Mouse (Mus musculus): ENCODE results near the gene AI467606. TPM values are rescaled to one million over a fixed set of nuclear protein-coding genes. Genes with fewer than 3 reads are reported as not detected.
"Not testable (repeated sequence)": the region's sequence is repeated elsewhere in the genome, so short reads cannot be mapped to it uniquely, and the experiment has no call there.

Gene AI467606
- polyA plus RNA-seq, 1 experiment from 2014 or later = 1.4 TPM

- Histone ChIP-seq H3K4me3 (ENCODE audit: low read depth, low read length) (no peak overlapping the region), H3K4me1 (ENCODE audit: control insufficient read depth, insufficient read depth, low read length) (no peaks in the 10 kb centered on the region), H3K27me3 (ENCODE audit: control insufficient read depth, insufficient read depth, low read length) (no peaks in the 10 kb centered on the region), H3K27ac (ENCODE audit: low read depth, low read length) (no peak overlapping the region), H3K9me3 (ENCODE audit: control insufficient read depth, low read length) (no peaks in the 10 kb centered on the region), H3K9ac (replicated peaks; ENCODE audit: low read depth, low read length) (no peak overlapping the region), H3K36me3 (ENCODE audit: control insufficient read depth, insufficient read depth, low read length) (no peaks in the 10 kb centered on the region), H3K4me2 (ENCODE audit: low read depth, low read length) (no peak overlapping the region)
- no peak for ATAC-seq (ENCODE audit: low read depth)
- 85% methylated on average over 3 of the region's 3 CpGs for WGBS
These were observed 13.5 kb upstream of the AI467606 start for GRCm38 (mm10) chr7:127077692-127078091.

- Histone ChIP-seq H3K27me3 (ENCODE audit: control insufficient read depth, insufficient read depth, low read length) (no peaks in the 10 kb centered on the region), H3K9me3 (ENCODE audit: control insufficient read depth, low read length) (no peaks in the 10 kb centered on the region), H3K36me3 (ENCODE audit: control insufficient read depth, insufficient read depth, low read length) (no peaks in the 10 kb centered on the region), H3K4me1 (ENCODE audit: control insufficient read depth, insufficient read depth, low read length) (no peaks in the 10 kb centered on the region), H3K4me3 (ENCODE audit: low read depth, low read length) (no peak overlapping the region), H3K9ac (replicated peaks; ENCODE audit: low read depth, low read length) (no peak overlapping the region), H3K27ac (ENCODE audit: low read depth, low read length) (no peak overlapping the region), H3K4me2 (ENCODE audit: low read depth, low read length) (no peak overlapping the region)
- no peak for ATAC-seq (ENCODE audit: low read depth)
- 60% methylated on average over 3 of the region's 3 CpGs for WGBS
These were observed 11.1 kb upstream of the AI467606 start for GRCm38 (mm10) chr7:127080045-127080444.

GRCm38 (mm10) chr7:127082271-127082670, 8.9 kb upstream of the AI467606 start:
- no peak overlapping the region for H3K4me2 ChIP-seq (ENCODE audit: low read depth, low read length)
- no peak overlapping the region for H3K4me3 ChIP-seq (ENCODE audit: low read depth, low read length)
- H3K9me3 ChIP-seq (ENCODE audit: control insufficient read depth, low read length) = no peaks in the 10 kb centered on the region
- 83% methylated on average over 8 of the region's 8 CpGs for WGBS
- no peak for ATAC-seq (ENCODE audit: low read depth)
- no peaks in the 10 kb centered on the region for H3K4me1 ChIP-seq (ENCODE audit: control insufficient read depth, insufficient read depth, low read length)
- H3K27ac ChIP-seq (ENCODE audit: low read depth, low read length) = no peak overlapping the region
- no peaks in the 10 kb centered on the region for H3K27me3 ChIP-seq (ENCODE audit: control insufficient read depth, insufficient read depth, low read length)
- no peak overlapping the region for H3K9ac ChIP-seq (replicated peaks; ENCODE audit: low read depth, low read length)
- no peaks in the 10 kb centered on the region for H3K36me3 ChIP-seq (ENCODE audit: control insufficient read depth, insufficient read depth, low read length)

- 57% methylated on average over 2 of the region's 2 CpGs for WGBS
These were observed 8.2 kb upstream of the AI467606 start for GRCm38 (mm10) chr7:127082995-127083394.

GRCm38 (mm10) chr7:127083689-127084088, 7.5 kb upstream of the AI467606 start:
- H3K27me3 ChIP-seq (ENCODE audit: control insufficient read depth, insufficient read depth, low read length) = no peaks in the 10 kb centered on the region

More at GRCm38 (mm10) chr7:127082995-127083394, 8.2 kb upstream of the AI467606 start:
- Histone ChIP-seq H3K9ac (replicated peaks; ENCODE audit: low read depth, low read length) (no peak overlapping the region), H3K4me2 (ENCODE audit: low read depth, low read length) (no peak overlapping the region), H3K9me3 (ENCODE audit: control insufficient read depth, low read length) (no peaks in the 10 kb centered on the region), H3K4me1 (ENCODE audit: control insufficient read depth, insufficient read depth, low read length) (no peaks in the 10 kb centered on the region), H3K27me3 (ENCODE audit: control insufficient read depth, insufficient read depth, low read length) (no peaks in the 10 kb centered on the region), H3K36me3 (ENCODE audit: control insufficient read depth, insufficient read depth, low read length) (no peaks in the 10 kb centered on the region), H3K27ac (ENCODE audit: low read depth, low read length) (no peak overlapping the region), H3K4me3 (ENCODE audit: low read depth, low read length) (no peak overlapping the region)
- no peak for ATAC-seq (ENCODE audit: low read depth)

GRCm38 (mm10) chr7:127084794-127085193, 6.4 kb upstream of the AI467606 start:
- Histone ChIP-seq H3K4me3 (ENCODE audit: low read depth, low read length) (no peak overlapping the region), H3K4me2 (ENCODE audit: low read depth, low read length) (no peak overlapping the region), H3K27ac (ENCODE audit: low read depth, low read length) (no peak overlapping the region), H3K36me3 (ENCODE audit: control insufficient read depth, insufficient read depth, low read length) (no peaks in the 10 kb centered on the region), H3K4me1 (ENCODE audit: control insufficient read depth, insufficient read depth, low read length) (no peaks in the 10 kb centered on the region), H3K9ac (replicated peaks; ENCODE audit: low read depth, low read length) (no peak overlapping the region), H3K27me3 (ENCODE audit: control insufficient read depth, insufficient read depth, low read length) (no peaks in the 10 kb centered on the region), H3K9me3 (ENCODE audit: control insufficient read depth, low read length) (no peaks in the 10 kb centered on the region)
- no peak for ATAC-seq (ENCODE audit: low read depth)
- WGBS = 92% methylated on average over 2 of the region's 2 CpGs

More at GRCm38 (mm10) chr7:127083689-127084088, 7.5 kb upstream of the AI467606 start:
- no peak for ATAC-seq (ENCODE audit: low read depth)
- H3K9me3 ChIP-seq (ENCODE audit: control insufficient read depth, low read length) = no peaks in the 10 kb centered on the region
- no peak overlapping the region for H3K9ac ChIP-seq (replicated peaks; ENCODE audit: low read depth, low read length)
- no peaks in the 10 kb centered on the region for H3K4me1 ChIP-seq (ENCODE audit: control insufficient read depth, insufficient read depth, low read length)
- H3K4me2 ChIP-seq (ENCODE audit: low read depth, low read length) = no peak overlapping the region
- H3K36me3 ChIP-seq (ENCODE audit: control insufficient read depth, insufficient read depth, low read length) = no peaks in the 10 kb centered on the region
- no peak overlapping the region for H3K4me3 ChIP-seq (ENCODE audit: low read depth, low read length)
- 87% methylated on average over 4 of the region's 4 CpGs for WGBS
- no peak overlapping the region for H3K27ac ChIP-seq (ENCODE audit: low read depth, low read length)

GRCm38 (mm10) chr7:127085751-127086150, 5.4 kb upstream of the AI467606 start:
- not testable (repeated sequence) for H3K4me3 ChIP-seq (ENCODE audit: low read depth, low read length); ATAC-seq (ENCODE audit: low read depth); H3K4me2 ChIP-seq (ENCODE audit: low read depth, low read length); H3K27ac ChIP-seq (ENCODE audit: low read depth, low read length); H3K4me1 ChIP-seq (ENCODE audit: control insufficient read depth, insufficient read depth, low read length); H3K36me3 ChIP-seq (ENCODE audit: control insufficient read depth, insufficient read depth, low read length); H3K9ac ChIP-seq (replicated peaks; ENCODE audit: low read depth, low read length); H3K27me3 ChIP-seq (ENCODE audit: control insufficient read depth, insufficient read depth, low read length); H3K9me3 ChIP-seq (ENCODE audit: control insufficient read depth, low read length)
- 65% methylated on average over 6 of the region's 6 CpGs for WGBS

- not testable (repeated sequence) for ATAC-seq (ENCODE audit: low read depth); H3K4me3 ChIP-seq (ENCODE audit: low read depth, low read length); H3K9me3 ChIP-seq (ENCODE audit: control insufficient read depth, low read length); H3K4me2 ChIP-seq (ENCODE audit: low read depth, low read length); H3K4me1 ChIP-seq (ENCODE audit: control insufficient read depth, insufficient read depth, low read length); H3K27ac ChIP-seq (ENCODE audit: low read depth, low read length); H3K9ac ChIP-seq (replicated peaks; ENCODE audit: low read depth, low read length); H3K36me3 ChIP-seq (ENCODE audit: control insufficient read depth, insufficient read depth, low read length); H3K27me3 ChIP-seq (ENCODE audit: control insufficient read depth, insufficient read depth, low read length)
- 86% methylated on average over 6 of the region's 6 CpGs for WGBS
These were observed 3.7 kb upstream of the AI467606 start, which contains the start of gene Zg16 for GRCm38 (mm10) chr7:127087278-127088010. Gene Zg16 (minus strand): TSS chr7:127087328.

- H3K27me3 ChIP-seq (ENCODE audit: control insufficient read depth, insufficient read depth, low read length) = no peaks in the 10 kb centered on the region
- H3K4me1 ChIP-seq (ENCODE audit: control insufficient read depth, insufficient read depth, low read length) = no peaks in the 10 kb centered on the region
- no peak overlapping the region for H3K4me2 ChIP-seq (ENCODE audit: low read depth, low read length)
- no peak for ATAC-seq (ENCODE audit: low read depth)
- H3K36me3 ChIP-seq (ENCODE audit: control insufficient read depth, insufficient read depth, low read length) = no peaks in the 10 kb centered on the region
- H3K9ac ChIP-seq (replicated peaks; ENCODE audit: low read depth, low read length) = no peak overlapping the region
- no peak overlapping the region for H3K27ac ChIP-seq (ENCODE audit: low read depth, low read length)
- no peak overlapping the region for H3K4me3 ChIP-seq (ENCODE audit: low read depth, low read length)
- H3K9me3 ChIP-seq (ENCODE audit: control insufficient read depth, low read length) = no peaks in the 10 kb centered on the region
- 96% methylated on average over 3 of the region's 3 CpGs for WGBS
These were observed 3.1 kb upstream of the AI467606 start for GRCm38 (mm10) chr7:127088083-127088482.
